Mouse (Mus musculus) cortical plate, adult 2 months (tissue): ENCODE results near the gene Ralgapa2. TPM values are rescaled to one million over a fixed set of nuclear protein-coding genes. Genes with fewer than 3 reads are reported as not detected.
A peak's percentile ranks its signal among the peaks of the same experiment; 100 is the strongest.

Source experiments
- H3K27ac ChIP-seq: fragments of 200-500 bp; 2 replicates; pipeline ENCODE4 v1.5.1; 2012; ENCODE audit warnings: low read length, control low read depth, inconsistent platforms; ENCODE audit not compliant: insufficient read depth
- H3K4me1 ChIP-seq: fragments of 200-500 bp; 2 replicates; pipeline ENCODE4 v1.6.1; 2011; ENCODE audit warnings: low read length; ENCODE audit not compliant: control insufficient read depth, insufficient read depth
- H3K4me3 ChIP-seq: fragments of 200-500 bp; 2 replicates; pipeline ENCODE4 v1.5.1; 2011; ENCODE audit warnings: mild to moderate bottlenecking, low read length, control low read depth; ENCODE audit not compliant: insufficient read depth
- CTCF ChIP-seq: fragments of 200-500 bp; IDR thresholded peaks from 2 replicates; pipeline ENCODE4 v1.5.1; 2011; ENCODE audit warnings: mild to moderate bottlenecking, control low read depth, low read length; ENCODE audit not compliant: insufficient read depth; ENCODE audit errors: extremely low read depth
- POLR2A ChIP-seq: fragments of 200-500 bp; IDR thresholded peaks from 2 replicates; pipeline ENCODE4 v1.6.1; 2011; ENCODE audit warnings: mild to moderate bottlenecking, low read length, control low read depth; ENCODE audit not compliant: insufficient read depth; ENCODE audit errors: extremely low read depth
- polyA plus RNA-seq: library from polyadenylated mRNA; depleted of rRNA; stranded (reverse); fragments of >200 nt; gene quantifications from 2 replicates; pipeline ENCODE4 v1.2.3, GENCODE M21; 2012

The Ralgapa2 gene
- polyA plus RNA-seq, 1 experiment: 9.9 TPM

GRCm38 (mm10) chr2:146244049-146244448, 268.1 kb downstream of the Ralgapa2 start:
- peaks cover 6% of the 10 kb centered on the region for H3K4me1 ChIP-seq
- H3K27ac ChIP-seq: no peak overlapping the region
- no peak for TF ChIP-seq CTCF
- TF ChIP-seq POLR2A: no peak
- H3K4me3 ChIP-seq: no peak overlapping the region

- no peak overlapping the region for H3K27ac ChIP-seq
- TF ChIP-seq CTCF: no peak
- no peak for TF ChIP-seq POLR2A
- no peaks in the 10 kb centered on the region for H3K4me1 ChIP-seq
- no peak overlapping the region for H3K4me3 ChIP-seq
Measured at GRCm38 (mm10) chr2:146239196-146239747, 272.9 kb downstream of the Ralgapa2 start.

GRCm38 (mm10) chr2:146231485-146231884, 280.7 kb downstream of the Ralgapa2 start:
- H3K4me3 ChIP-seq: no peak overlapping the region
- peaks cover 4% of the 10 kb centered on the region; the same call in 1 of the 2 replicates for H3K4me1 ChIP-seq
- TF ChIP-seq CTCF: no peak
- TF ChIP-seq POLR2A: no peak
- no peak overlapping the region for H3K27ac ChIP-seq

GRCm38 (mm10) chr2:146228435-146228834, 283.7 kb downstream of the Ralgapa2 start:
- TF ChIP-seq POLR2A (no peak), CTCF (no peak)
- peaks cover 4% of the 10 kb centered on the region; the same call in 1 of the 2 replicates for H3K4me1 ChIP-seq
- no peak overlapping the region for H3K27ac ChIP-seq
- H3K4me3 ChIP-seq: no peak overlapping the region

GRCm38 (mm10) chr2:146227646-146228045, 284.5 kb downstream of the Ralgapa2 start:
- H3K27ac ChIP-seq: no peak overlapping the region

GRCm38 (mm10) chr2:146226484-146226883, 285.7 kb downstream of the Ralgapa2 start:
- no peak for TF ChIP-seq POLR2A
- TF ChIP-seq CTCF: no peak
- Histone ChIP-seq H3K4me1 (peaks cover 2% of the 10 kb centered on the region; the same call in 1 of the 2 replicates), H3K27ac (no peak overlapping the region), H3K4me3 (no peak overlapping the region)

More at GRCm38 (mm10) chr2:146227646-146228045, 284.5 kb downstream of the Ralgapa2 start:
- TF ChIP-seq CTCF: no peak
- no peak for TF ChIP-seq POLR2A
- Histone ChIP-seq H3K4me3 (no peak overlapping the region), H3K4me1 (peaks cover 4% of the 10 kb centered on the region; the same call in 1 of the 2 replicates)

- H3K4me1 ChIP-seq: no peaks in the 10 kb centered on the region
- TF ChIP-seq CTCF: no peak
- TF ChIP-seq POLR2A: no peak
- no peak overlapping the region for H3K4me3 ChIP-seq
- no peak overlapping the region for H3K27ac ChIP-seq
Measured at GRCm38 (mm10) chr2:146225818-146226217, 286.3 kb downstream of the Ralgapa2 start.

- H3K4me1 ChIP-seq: no peaks in the 10 kb centered on the region
- no peak overlapping the region for H3K27ac ChIP-seq
- peak overlapping the region; percentile 81 for H3K4me3 ChIP-seq
- TF ChIP-seq POLR2A (no peak), CTCF (no peak)
Measured at GRCm38 (mm10) chr2:146224141-146224540, 288.0 kb downstream of the Ralgapa2 start.

- Histone ChIP-seq H3K4me3 (peak overlapping the region; percentile 81), H3K27ac (no peak overlapping the region), H3K4me1 (no peaks in the 10 kb centered on the region)
- TF ChIP-seq CTCF (no peak), POLR2A (no peak)
Measured at GRCm38 (mm10) chr2:146223176-146223905, 288.8 kb downstream of the Ralgapa2 start.

- H3K4me3 ChIP-seq: peak overlapping the region; percentile 81
- H3K4me1 ChIP-seq: no peaks in the 10 kb centered on the region
- TF ChIP-seq POLR2A (no peak), CTCF (no peak)
- H3K27ac ChIP-seq: peak overlapping the region; percentile 90
Measured at GRCm38 (mm10) chr2:146222279-146223175, 289.6 kb downstream of the Ralgapa2 start.
